Mouse (Mus musculus): ENCODE data around the gene Auh. TPM values are rescaled to one million over a fixed set of nuclear protein-coding genes. Genes with fewer than 3 reads are reported as not detected.

Gene Auh
- polyA plus RNA-seq, 1 experiment, result 6.8 TPM

GRCm38 (mm10) chr13:52878823-52879222 lies 50.7 kb downstream of the Auh start:
- Histone ChIP-seq H3K27me3 (ENCODE audit: control insufficient read depth) (no peaks in the 10 kb centered on the region), H3K9me3 (ENCODE audit: control insufficient read depth, low read length) (no peaks in the 10 kb centered on the region), H3K4me1 (ENCODE audit: control insufficient read depth) (peaks cover 9% of the 10 kb centered on the region), H3K36me3 (ENCODE audit: control insufficient read depth) (no peaks in the 10 kb centered on the region; the same call in 1 of the 2 replicates), H3K4me3 (replicated peaks) (no peak overlapping the region)
- TF ChIP-seq GATA1 (IDR thresholded peaks at IDR 0.05; ENCODE audit: low read length) (no peak), TAL1 (IDR thresholded peaks at IDR 0.05; ENCODE audit: low read length) (no peak)

GRCm38 (mm10) chr13:52875541-52876325 lies 53.7 kb downstream of the Auh start:
- H3K9me3 ChIP-seq (ENCODE audit: control insufficient read depth, low read length), result no peaks in the 10 kb centered on the region
- no peaks in the 10 kb centered on the region for H3K27me3 ChIP-seq (ENCODE audit: control insufficient read depth)
- H3K4me3 ChIP-seq (replicated peaks), result no peak overlapping the region
- no peak for TF ChIP-seq GATA1 (IDR thresholded peaks at IDR 0.05; ENCODE audit: low read length)
- TF ChIP-seq TAL1 (IDR thresholded peaks at IDR 0.05; ENCODE audit: low read length), result no peak
- no peaks in the 10 kb centered on the region; the same call in 1 of the 2 replicates for H3K36me3 ChIP-seq (ENCODE audit: control insufficient read depth)
- peaks cover 9% of the 10 kb centered on the region for H3K4me1 ChIP-seq (ENCODE audit: control insufficient read depth)

- Histone ChIP-seq H3K9me3 (ENCODE audit: control insufficient read depth, low read length) (no peaks in the 10 kb centered on the region), H3K4me3 (replicated peaks) (no peak overlapping the region), H3K36me3 (ENCODE audit: control insufficient read depth) (no peaks in the 10 kb centered on the region; the same call in 1 of the 2 replicates), H3K4me1 (ENCODE audit: control insufficient read depth) (peaks cover 9% of the 10 kb centered on the region), H3K27me3 (ENCODE audit: control insufficient read depth) (no peaks in the 10 kb centered on the region)
- TF ChIP-seq TAL1 (IDR thresholded peaks at IDR 0.05; ENCODE audit: low read length) (no peak), GATA1 (IDR thresholded peaks at IDR 0.05; ENCODE audit: low read length) (no peak)
Measured at GRCm38 (mm10) chr13:52875089-52875488, 54.4 kb downstream of the Auh start.

- Histone ChIP-seq H3K36me3 (ENCODE audit: control insufficient read depth) (no peaks in the 10 kb centered on the region), H3K9me3 (ENCODE audit: control insufficient read depth, low read length) (no peaks in the 10 kb centered on the region), H3K4me3 (replicated peaks) (no peak overlapping the region), H3K27me3 (ENCODE audit: control insufficient read depth) (no peaks in the 10 kb centered on the region), H3K4me1 (ENCODE audit: control insufficient read depth) (peaks cover 9% of the 10 kb centered on the region)
- TF ChIP-seq TAL1 (IDR thresholded peaks at IDR 0.05; ENCODE audit: low read length) (no peak), GATA1 (IDR thresholded peaks at IDR 0.05; ENCODE audit: low read length) (no peak)
Measured at GRCm38 (mm10) chr13:52874338-52874737, 55.1 kb downstream of the Auh start.

- Histone ChIP-seq H3K27me3 (ENCODE audit: control insufficient read depth) (no peaks in the 10 kb centered on the region), H3K4me3 (replicated peaks) (no peak overlapping the region), H3K9me3 (ENCODE audit: control insufficient read depth, low read length) (no peaks in the 10 kb centered on the region), H3K4me1 (ENCODE audit: control insufficient read depth) (peaks cover 9% of the 10 kb centered on the region), H3K36me3 (ENCODE audit: control insufficient read depth) (no peaks in the 10 kb centered on the region)
- TF ChIP-seq GATA1 (IDR thresholded peaks at IDR 0.05; ENCODE audit: low read length) (no peak), TAL1 (IDR thresholded peaks at IDR 0.05; ENCODE audit: low read length) (no peak)
Measured at GRCm38 (mm10) chr13:52873923-52874322, 55.6 kb downstream of the Auh start.

GRCm38 (mm10) chr13:52866005-52866792 lies 63.3 kb downstream of the Auh start:
- H3K9me3 ChIP-seq (ENCODE audit: control insufficient read depth, low read length), result no peaks in the 10 kb centered on the region
- no peak overlapping the region for H3K4me3 ChIP-seq (replicated peaks)
- TF ChIP-seq TAL1 (IDR thresholded peaks at IDR 0.05; ENCODE audit: low read length) (no peak), GATA1 (IDR thresholded peaks at IDR 0.05; ENCODE audit: low read length) (no peak)
- peaks cover 3% of the 10 kb centered on the region for H3K4me1 ChIP-seq (ENCODE audit: control insufficient read depth)
- no peaks in the 10 kb centered on the region for H3K27me3 ChIP-seq (ENCODE audit: control insufficient read depth)
- H3K36me3 ChIP-seq (ENCODE audit: control insufficient read depth), result no peaks in the 10 kb centered on the region

GRCm38 (mm10) chr13:52863436-52863835 lies 66.0 kb downstream of the Auh start:
- no peaks in the 10 kb centered on the region for H3K36me3 ChIP-seq (ENCODE audit: control insufficient read depth)

GRCm38 (mm10) chr13:52860006-52860685 lies 69.3 kb downstream of the Auh start:
- H3K27me3 ChIP-seq (ENCODE audit: control insufficient read depth), result no peaks in the 10 kb centered on the region
- no peak overlapping the region for H3K4me3 ChIP-seq (replicated peaks)
- TF ChIP-seq GATA1 (IDR thresholded peaks at IDR 0.05; ENCODE audit: low read length) (no peak), TAL1 (IDR thresholded peaks at IDR 0.05; ENCODE audit: low read length) (no peak)
- no peaks in the 10 kb centered on the region for H3K36me3 ChIP-seq (ENCODE audit: control insufficient read depth)
- no peaks in the 10 kb centered on the region for H3K4me1 ChIP-seq (ENCODE audit: control insufficient read depth)
- no peaks in the 10 kb centered on the region for H3K9me3 ChIP-seq (ENCODE audit: control insufficient read depth, low read length)

More at GRCm38 (mm10) chr13:52863436-52863835, 66.0 kb downstream of the Auh start:
- TF ChIP-seq GATA1 (IDR thresholded peaks at IDR 0.05; ENCODE audit: low read length) (no peak), TAL1 (IDR thresholded peaks at IDR 0.05; ENCODE audit: low read length) (no peak)
- H3K9me3 ChIP-seq (ENCODE audit: control insufficient read depth, low read length), result no peaks in the 10 kb centered on the region
- no peaks in the 10 kb centered on the region for H3K27me3 ChIP-seq (ENCODE audit: control insufficient read depth)
- no peak overlapping the region for H3K4me3 ChIP-seq (replicated peaks)
- H3K4me1 ChIP-seq (ENCODE audit: control insufficient read depth), result peaks cover 3% of the 10 kb centered on the region
